Mouse (Mus musculus): Measurements from ENCODE around the gene Alox12e.

The Alox12e gene

DNA sequence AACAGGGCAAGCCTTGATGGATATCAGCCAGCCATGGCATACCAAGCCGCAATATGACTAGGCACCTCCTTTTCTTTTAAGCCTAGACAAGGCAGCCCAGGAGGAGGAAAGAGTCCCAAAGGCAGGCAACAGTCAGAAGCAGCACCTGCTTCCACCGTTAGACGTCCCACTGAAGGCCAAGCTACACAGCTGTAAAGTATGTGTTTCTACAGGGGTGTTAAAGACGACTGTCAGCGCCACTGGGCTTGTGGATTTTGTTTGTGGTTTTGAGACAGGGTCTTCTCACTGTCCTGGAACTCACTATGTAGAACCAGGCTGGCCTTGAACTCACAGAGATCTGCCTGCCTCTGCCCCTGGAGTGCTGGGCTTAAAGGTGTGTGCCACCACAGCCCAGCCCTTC is 36.7 kb downstream of the Alox12e start:
- no peak for DNase-seq (ENCODE audit: low read depth, low spot score)

DNA sequence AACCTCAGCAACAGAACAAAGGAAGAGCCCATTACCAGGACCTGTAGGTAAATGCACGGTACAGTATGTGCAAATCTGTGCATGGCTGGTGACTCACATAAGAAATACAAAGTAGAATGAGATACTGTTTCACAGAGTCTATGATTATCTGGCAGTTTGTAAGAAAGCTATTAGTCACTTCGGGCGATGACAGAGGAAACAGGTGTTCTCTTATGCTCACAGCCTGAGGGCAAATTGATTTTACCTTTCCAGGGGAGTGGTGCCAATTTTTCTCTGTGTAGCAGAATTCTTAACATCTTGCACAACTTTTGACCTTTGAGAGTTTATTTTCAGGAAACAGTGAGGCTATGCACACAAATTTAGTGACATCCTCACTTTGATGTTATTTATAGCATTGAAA is 37.7 kb downstream of the Alox12e start:
- no peak for DNase-seq (ENCODE audit: low read depth, low spot score)

DNA sequence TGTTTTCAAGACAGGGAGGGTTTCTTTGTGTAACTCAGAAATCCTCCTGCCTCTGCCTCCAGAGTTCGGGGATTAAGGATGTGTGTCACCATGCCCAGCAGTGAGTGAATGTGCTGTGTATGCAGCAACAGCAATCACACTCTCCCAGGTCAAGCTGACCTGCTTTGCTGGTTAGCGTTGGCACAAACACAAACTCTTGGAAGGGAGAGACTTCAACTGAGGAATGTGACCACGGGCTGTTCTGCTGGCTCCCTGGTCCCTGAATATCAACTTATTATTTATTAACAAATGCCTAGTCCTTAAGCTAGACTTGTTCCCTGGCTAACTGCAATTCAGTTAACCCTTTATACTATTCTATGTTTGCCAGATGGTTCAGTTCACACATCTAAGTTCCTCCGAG is 38.8 kb downstream of the Alox12e start:
- DNase-seq (ENCODE audit: low read depth, low spot score): no peak

- DNase-seq (ENCODE audit: low read depth, low spot score): peak; percentile 72
These were observed 42.0 kb downstream of the Alox12e start for GRCm38 (mm10) chr11:70280441-70280840.

DNA sequence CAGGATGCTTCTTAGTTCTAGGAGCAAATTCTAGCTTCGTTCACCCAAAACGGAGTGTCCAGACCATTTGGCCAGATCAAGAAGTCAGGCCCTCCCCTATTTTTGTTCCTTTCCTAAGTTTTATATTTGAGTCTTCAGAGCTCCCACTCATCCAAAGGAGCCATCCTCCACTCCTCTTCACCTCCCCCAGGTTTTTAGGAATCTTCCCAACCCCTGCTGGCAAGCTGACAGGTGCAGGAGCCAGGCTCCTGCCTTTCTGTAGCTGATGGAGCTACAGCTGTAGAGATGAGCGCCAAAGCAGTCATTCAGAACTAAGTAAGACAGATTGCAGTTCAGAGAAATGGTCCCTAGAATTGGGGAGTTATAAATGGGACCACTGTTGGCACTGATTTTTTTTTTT is 43.5 kb downstream of the Alox12e start:
- no peak for DNase-seq (ENCODE audit: low read depth, low spot score)

DNA sequence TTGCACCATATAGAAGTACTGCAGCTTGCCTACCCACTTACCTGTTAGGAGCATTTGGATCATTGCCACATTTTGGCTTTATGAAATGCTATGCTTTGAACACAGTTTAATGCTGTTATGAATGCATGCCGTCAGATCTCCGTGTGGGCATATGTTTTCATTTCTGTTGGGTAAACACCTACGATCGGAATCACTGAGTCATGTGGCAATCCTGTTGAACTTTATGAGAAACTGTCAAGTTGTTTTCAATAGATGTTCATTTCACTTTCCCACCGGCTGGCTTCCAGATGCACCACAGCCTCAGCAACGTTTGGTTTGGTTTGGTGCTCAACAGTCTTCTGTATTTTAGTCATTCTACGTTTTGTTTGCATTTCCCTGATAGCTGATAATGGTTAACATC is 50.8 kb downstream of the Alox12e start:
- DNase-seq (ENCODE audit: low read depth, low spot score): peak; percentile 47

DNA sequence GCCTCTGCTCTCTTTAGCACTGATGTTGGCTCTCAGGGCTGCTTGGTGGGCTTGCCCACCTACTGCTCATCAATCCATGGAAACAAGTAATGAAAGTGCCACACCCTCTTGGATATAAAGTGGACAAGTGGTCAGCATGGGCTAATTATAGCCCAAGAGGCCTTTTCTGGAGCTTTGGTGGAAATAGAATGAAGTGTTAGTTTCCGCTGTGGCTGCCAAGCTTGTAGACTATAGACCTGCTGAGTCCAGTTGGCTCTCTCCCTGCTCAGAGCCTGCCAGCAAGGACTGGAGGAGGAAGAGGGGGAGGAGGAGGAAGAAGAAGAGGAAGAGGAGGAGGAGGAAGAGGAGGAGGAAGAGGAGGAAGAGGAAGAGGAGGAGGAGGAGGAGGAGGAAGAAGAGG is 56.0 kb downstream of the Alox12e start:
- DNase-seq (ENCODE audit: low read depth, low spot score): no peak

DNA sequence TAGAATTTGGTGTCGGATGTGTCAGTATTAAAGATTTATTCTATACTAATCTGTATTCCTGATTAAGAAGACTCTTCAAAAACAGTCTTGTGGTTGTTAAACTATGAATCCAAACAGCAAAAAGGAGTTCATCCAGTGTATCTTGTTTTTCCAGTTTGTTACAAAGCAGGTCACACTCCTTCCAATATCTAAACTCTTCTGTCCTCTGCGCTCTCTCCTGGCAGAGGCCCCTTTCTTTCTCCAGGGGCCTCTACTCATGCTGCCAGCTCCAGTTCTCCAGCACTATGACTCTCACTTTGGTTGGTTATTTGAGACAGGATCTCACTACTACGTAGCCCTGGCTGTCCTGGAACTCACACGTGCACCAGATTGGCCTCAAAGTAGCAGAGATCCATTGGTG is 56.6 kb downstream of the Alox12e start:
- DNase-seq (ENCODE audit: low read depth, low spot score): no peak
